Mouse (Mus musculus): ENCODE measurements around the gene Tmco4. TPM values are rescaled to one million over a fixed set of nuclear protein-coding genes. Genes with fewer than 3 reads are reported as not detected.

The Tmco4 gene
- polyA plus RNA-seq, 1 experiment from 2014 or later, result 5.4 TPM

DNA sequence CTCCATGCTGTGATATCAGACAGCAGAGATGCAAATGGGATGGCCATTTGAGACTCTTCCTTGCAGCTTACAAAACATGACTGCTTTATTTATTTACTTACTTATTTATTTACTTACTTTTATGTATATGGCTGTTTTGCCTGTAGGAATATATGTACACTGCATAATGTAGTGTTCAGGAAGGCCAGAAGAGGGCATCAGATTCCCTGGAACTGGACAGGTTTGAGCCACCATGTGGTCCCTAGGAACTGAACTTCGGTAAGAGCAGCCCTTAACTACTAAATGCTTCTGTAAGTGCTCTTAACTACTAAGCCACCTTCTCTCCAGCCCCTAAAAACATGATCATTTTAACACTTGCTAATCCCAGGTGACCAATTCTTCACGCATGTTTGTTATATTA, 105.6 kb downstream of the Tmco4 start:
- peaks cover 72% of the 10 kb centered on the region for H3K27me3 ChIP-seq (replicated peaks)

DNA sequence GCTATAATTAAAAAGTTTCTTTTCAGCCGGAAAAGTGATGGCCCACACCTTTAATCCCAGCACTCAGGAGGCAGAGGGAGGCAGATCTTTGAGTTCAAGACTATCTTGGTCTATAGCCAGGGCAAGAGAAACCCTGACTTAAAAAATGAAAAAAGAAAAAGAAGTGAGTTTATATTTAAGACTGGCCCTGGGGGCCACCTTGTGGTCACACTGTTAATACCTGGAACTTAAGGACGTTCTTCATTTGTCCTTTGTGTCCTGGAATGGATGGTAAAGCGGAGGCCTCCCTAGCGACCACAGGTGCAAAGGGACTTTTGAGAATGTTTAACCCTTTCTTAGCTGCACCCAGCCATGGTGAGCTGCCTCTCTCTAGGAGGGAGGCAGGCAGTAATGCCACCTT, 106.0 kb downstream of the Tmco4 start:
- ATAC-seq (ENCODE audit: insufficient number of reproducible peaks, low FRiP score), result no peak

More for the DNA sequence above, 105.6 kb downstream of the Tmco4 start:
- 46% methylated on average over 2 of the region's 2 CpGs for WGBS
- Histone ChIP-seq H3K9me3 (replicated peaks) (no peaks in the 10 kb centered on the region), H3K4me2 (no peak overlapping the region), H3K36me3 (no peaks in the 10 kb centered on the region), H3K4me1 (replicated peaks) (peaks cover 27% of the 10 kb centered on the region), H3K27ac (ENCODE audit: poor library complexity, severe bottlenecking) (no peak overlapping the region), H3K4me3 (no peak overlapping the region), H3K9ac (no peak overlapping the region)
- no peak for ATAC-seq (ENCODE audit: insufficient number of reproducible peaks, low FRiP score)

DNA sequence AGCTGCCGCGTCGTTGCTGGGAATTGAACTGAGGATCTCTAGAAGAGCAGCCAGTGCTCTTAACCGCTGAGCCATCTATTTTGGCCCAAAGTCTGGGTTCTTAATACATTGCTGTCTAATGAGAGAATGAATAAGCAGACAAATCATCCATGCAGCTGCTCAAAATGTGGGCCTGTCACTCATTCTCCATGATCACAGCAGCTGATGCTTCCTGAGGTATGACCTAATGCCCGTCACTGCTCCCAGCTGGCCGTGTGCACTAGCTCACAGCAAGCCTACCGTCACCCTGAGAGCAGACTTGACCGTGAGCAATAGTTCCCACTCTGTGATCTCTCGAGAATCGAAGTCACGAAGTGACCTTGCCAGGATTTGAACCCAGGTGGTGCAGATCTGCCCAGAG, 106.8 kb downstream of the Tmco4 start:
- Histone ChIP-seq H3K36me3 (no peaks in the 10 kb centered on the region), H3K27ac (ENCODE audit: poor library complexity, severe bottlenecking) (no peak overlapping the region), H3K9me3 (replicated peaks) (no peaks in the 10 kb centered on the region), H3K4me3 (no peak overlapping the region), H3K27me3 (replicated peaks) (peaks cover 69% of the 10 kb centered on the region), H3K4me2 (no peak overlapping the region), H3K4me1 (replicated peaks) (peaks cover 25% of the 10 kb centered on the region), H3K9ac (no peak overlapping the region)
- ATAC-seq (ENCODE audit: insufficient number of reproducible peaks, low FRiP score), result no peak
- 74% methylated on average over 11 of the region's 11 CpGs for WGBS

More for the DNA sequence above, 106.0 kb downstream of the Tmco4 start:
- Histone ChIP-seq H3K9ac (no peak overlapping the region), H3K4me2 (no peak overlapping the region), H3K27me3 (replicated peaks) (peaks cover 72% of the 10 kb centered on the region), H3K36me3 (no peaks in the 10 kb centered on the region), H3K4me1 (replicated peaks) (peaks cover 29% of the 10 kb centered on the region), H3K27ac (ENCODE audit: poor library complexity, severe bottlenecking) (no peak overlapping the region), H3K4me3 (no peak overlapping the region), H3K9me3 (replicated peaks) (no peaks in the 10 kb centered on the region)
- WGBS, result 20% methylated on average over 4 of the region's 4 CpGs

DNA sequence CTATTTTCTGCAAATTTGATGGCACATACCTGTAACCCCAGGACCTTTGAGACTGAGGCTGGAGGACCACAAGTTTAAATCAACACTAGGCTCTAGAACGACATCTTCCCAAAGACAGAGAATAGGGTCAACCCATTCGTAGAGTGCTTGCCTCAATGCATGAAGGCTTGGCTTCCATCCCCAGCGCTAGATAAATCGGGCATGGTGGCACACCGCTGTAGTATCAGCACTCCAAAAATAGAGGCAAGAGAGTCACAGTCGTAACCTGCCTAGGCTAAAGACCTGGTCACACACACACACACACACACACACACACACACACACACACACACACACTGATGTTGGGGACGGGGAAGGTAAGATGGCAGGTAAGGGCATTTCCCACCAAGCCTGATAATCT, 107.6 kb downstream of the Tmco4 start:
- 74% methylated on average over 7 of the region's 7 CpGs for WGBS
- Histone ChIP-seq H3K9ac (no peak overlapping the region), H3K36me3 (no peaks in the 10 kb centered on the region), H3K27me3 (replicated peaks) (peaks cover 69% of the 10 kb centered on the region), H3K9me3 (replicated peaks) (no peaks in the 10 kb centered on the region), H3K27ac (ENCODE audit: poor library complexity, severe bottlenecking) (no peak overlapping the region), H3K4me2 (no peak overlapping the region), H3K4me1 (replicated peaks) (peaks cover 16% of the 10 kb centered on the region), H3K4me3 (no peak overlapping the region)
- ATAC-seq (ENCODE audit: insufficient number of reproducible peaks, low FRiP score), result no peak

DNA sequence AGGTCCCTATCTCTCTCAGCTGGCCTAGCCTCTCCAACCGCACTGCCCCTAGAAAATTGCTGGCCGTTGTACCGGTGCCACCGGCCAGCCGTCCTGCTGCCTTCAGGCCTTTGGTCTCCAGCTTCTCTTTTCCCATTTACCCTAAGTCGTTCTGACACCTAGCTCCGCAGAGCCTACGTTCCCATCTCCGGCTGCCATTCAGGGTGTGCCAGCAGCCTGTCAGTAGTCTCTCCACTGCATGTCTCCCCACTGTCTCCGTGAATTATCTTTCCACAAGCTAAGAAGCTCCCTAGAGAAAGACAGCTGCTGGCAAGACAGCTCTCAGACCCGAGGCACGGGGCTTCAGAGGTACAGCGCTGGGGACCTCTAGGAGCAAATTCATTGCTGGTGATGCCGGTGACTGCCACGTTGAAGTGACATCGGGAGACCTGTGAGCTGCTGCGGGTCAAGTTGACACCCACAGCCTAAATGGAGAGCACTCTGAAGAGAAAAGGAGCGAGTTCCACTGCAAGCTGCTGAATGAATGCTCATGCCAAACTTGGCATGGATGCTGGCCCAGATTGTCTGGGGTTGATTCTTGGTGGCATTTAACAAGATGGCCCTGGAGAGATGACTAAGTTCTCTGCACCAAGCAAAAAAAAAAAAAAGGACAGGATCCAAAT, 108.7 kb downstream of the Tmco4 start:
- 67% methylated on average over 18 of the region's 18 CpGs for WGBS
- Histone ChIP-seq H3K4me2 (no peak overlapping the region), H3K9me3 (replicated peaks) (no peaks in the 10 kb centered on the region), H3K27ac (ENCODE audit: poor library complexity, severe bottlenecking) (no peak overlapping the region), H3K27me3 (replicated peaks) (peaks cover 63% of the 10 kb centered on the region), H3K9ac (no peak overlapping the region), H3K4me3 (no peak overlapping the region), H3K36me3 (no peaks in the 10 kb centered on the region), H3K4me1 (replicated peaks) (peaks cover 10% of the 10 kb centered on the region)
- no peak for ATAC-seq (ENCODE audit: insufficient number of reproducible peaks, low FRiP score)

DNA sequence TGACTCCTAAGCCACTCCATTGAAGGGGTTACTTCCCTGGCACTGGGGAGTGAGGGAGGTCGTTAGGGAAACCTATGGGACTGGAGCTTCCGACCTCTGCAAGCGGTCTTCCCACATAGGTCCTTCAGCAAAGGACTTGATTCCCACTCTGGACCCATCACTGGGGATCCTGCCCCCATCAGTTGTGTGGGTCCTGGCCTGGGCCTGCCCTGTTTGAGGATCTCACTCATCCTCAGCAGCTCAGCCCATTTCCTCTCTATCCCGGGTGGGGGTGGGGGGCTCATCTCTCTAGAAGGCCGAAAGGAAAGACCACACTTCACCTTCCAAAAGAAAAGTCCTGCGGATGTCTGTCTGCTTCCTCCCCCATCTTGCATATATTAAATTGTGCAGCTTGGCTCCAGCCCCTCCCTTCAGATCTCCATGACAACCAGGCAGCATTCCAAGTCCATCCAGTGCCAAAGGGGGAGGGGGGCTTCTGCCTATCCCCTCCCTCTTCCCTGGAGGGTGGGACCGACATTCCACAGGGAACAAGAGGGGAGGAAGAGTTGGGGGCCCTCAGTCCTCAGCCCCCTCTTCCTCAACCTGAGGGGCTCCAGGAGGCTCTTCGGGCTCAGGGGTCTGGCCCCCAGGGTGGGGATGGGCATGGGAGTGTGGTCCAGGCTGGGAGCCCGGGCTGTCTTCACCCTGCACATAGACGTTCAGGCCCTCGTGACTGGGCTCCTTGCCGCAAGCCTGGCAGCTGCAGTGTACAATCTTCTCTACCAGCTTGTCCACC, 110.3 kb downstream of the Tmco4 start:
- Histone ChIP-seq H3K27ac (ENCODE audit: poor library complexity, severe bottlenecking) (no peak overlapping the region), H3K4me3 (no peak overlapping the region), H3K9ac (no peak overlapping the region), H3K27me3 (replicated peaks) (peaks cover 60% of the 10 kb centered on the region), H3K4me1 (replicated peaks) (peaks cover 10% of the 10 kb centered on the region), H3K4me2 (0 out of 2 replicates have a peak overlapping the region, but pooled peaks have one; percentile 9), H3K36me3 (no peaks in the 10 kb centered on the region), H3K9me3 (replicated peaks) (no peaks in the 10 kb centered on the region)
- ATAC-seq (ENCODE audit: insufficient number of reproducible peaks, low FRiP score), result 0 out of 2 replicates have a peak, but pooled peaks have one; percentile 35
- 42% methylated on average over 12 of the region's 12 CpGs for WGBS

DNA sequence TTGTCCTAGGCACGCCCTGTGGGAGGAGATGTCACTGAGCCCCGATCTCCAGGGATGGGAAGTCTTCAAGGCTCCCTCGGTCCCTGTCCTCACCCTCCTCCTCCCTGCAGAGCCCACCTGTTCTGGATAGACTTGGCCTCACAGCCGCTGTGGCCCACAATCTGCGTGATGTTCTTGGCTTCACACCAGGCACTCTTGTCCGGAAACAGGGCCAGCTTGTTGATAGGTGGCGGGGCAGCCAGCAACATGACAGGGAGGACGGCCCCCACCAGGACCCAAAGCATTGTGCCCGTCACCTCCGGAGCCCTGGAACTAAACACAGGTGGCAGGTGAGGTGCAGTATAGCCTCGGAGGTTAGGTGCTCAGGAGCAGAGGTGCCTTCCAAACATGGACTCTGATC, 112.6 kb downstream of the Tmco4 start:
- H3K4me1 ChIP-seq (replicated peaks), result peaks cover 20% of the 10 kb centered on the region
- no peak overlapping the region for H3K4me2 ChIP-seq
- H3K27me3 ChIP-seq (replicated peaks), result peaks cover 75% of the 10 kb centered on the region
- ATAC-seq (ENCODE audit: insufficient number of reproducible peaks, low FRiP score), result no peak
- H3K4me3 ChIP-seq, result no peak overlapping the region
- no peak overlapping the region for H3K9ac ChIP-seq
- WGBS, result 57% methylated on average over 11 of the region's 11 CpGs
- no peaks in the 10 kb centered on the region for H3K36me3 ChIP-seq
- no peaks in the 10 kb centered on the region for H3K9me3 ChIP-seq (replicated peaks)
- H3K27ac ChIP-seq (ENCODE audit: poor library complexity, severe bottlenecking), result no peak overlapping the region

DNA sequence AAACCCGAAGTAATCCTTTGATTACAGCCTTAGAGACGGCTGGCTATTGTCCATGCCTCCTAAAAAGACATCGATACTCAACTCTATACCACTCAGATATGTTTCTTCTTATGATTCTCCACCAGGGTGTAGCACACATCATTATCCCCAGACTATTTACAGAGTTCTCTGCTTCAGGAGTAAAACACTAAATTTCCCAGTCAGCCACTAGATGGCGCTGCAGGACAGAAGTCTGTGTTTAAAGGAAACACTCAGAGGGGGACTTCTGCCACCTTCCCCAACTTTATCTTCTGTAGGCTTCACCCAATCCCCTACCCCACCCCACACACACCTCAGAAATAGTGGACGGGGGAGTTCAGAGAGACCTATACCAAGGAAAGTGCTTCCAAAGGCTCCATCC, 113.3 kb downstream of the Tmco4 start:
- H3K9me3 ChIP-seq (replicated peaks), result no peaks in the 10 kb centered on the region
- H3K27ac ChIP-seq (ENCODE audit: poor library complexity, severe bottlenecking), result no peak overlapping the region
- peaks cover 81% of the 10 kb centered on the region for H3K27me3 ChIP-seq (replicated peaks)
- no peak overlapping the region for H3K9ac ChIP-seq
- H3K4me1 ChIP-seq (replicated peaks), result peaks cover 20% of the 10 kb centered on the region
- H3K4me2 ChIP-seq, result no peak overlapping the region
- no peak overlapping the region for H3K4me3 ChIP-seq
- ATAC-seq (ENCODE audit: insufficient number of reproducible peaks, low FRiP score), result no peak
- 16% methylated on average over 5 of the region's 5 CpGs for WGBS
- H3K36me3 ChIP-seq, result no peaks in the 10 kb centered on the region

DNA sequence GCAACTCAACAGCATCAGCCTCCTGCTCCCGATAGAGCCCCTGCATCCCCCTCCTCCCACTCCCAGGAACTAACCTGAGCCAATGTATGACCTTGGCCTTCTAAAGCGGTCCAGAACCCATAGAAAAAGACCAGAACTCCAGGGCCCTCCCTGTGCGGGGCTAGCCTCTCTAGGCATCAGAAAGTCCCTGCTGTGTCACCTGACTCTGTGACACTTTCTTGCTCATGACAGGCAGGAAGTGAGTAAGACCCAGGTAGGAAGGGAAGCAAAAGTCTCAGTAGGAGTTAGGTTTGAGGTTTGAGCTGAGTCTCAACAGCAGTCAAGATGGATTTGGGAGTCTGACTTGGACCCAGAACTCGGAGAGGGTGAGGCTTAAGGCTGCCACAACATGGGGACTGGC, 114.3 kb downstream of the Tmco4 start:
- 58% methylated on average over 4 of the region's 4 CpGs for WGBS
- ATAC-seq (ENCODE audit: insufficient number of reproducible peaks, low FRiP score), result no peak
- no peak overlapping the region for H3K27ac ChIP-seq (ENCODE audit: poor library complexity, severe bottlenecking)

DNA sequence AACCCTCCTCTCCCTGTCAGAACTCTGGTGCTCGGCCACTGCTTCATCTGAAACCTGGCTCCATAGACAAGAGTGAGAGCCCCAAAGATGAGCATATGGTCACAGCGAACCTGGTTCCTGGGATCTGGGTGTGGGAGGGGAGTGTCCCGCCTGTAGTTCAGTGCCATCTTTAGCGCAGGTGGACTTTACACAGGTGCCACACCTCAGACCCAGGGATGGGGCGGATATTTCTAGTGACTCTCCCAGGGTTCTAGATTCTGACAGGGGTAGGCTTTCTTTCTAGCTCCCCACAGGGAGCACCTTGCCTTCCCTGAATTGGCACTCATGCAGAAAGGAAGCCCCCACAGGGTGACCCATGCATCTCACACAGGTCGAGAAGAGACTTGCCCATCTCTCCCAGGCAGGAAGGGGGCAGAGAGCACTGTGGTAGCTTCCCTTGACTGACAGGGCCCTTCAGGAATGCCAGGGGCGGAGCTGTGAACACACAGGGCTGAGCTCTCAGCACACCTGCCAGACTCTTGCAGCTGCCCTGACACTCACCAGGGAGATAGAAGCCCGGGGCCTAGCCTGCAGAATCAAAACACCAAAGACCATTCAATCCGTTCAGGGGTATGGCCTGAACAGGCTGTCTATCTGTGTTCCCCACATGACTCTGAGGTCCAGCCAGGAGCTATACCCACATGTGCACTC, 116.4 kb downstream of the Tmco4 start:
- H3K36me3 ChIP-seq, result no peaks in the 10 kb centered on the region
- ATAC-seq (ENCODE audit: insufficient number of reproducible peaks, low FRiP score), result no peak
- 41% methylated on average over 9 of the region's 9 CpGs for WGBS
- H3K27ac ChIP-seq (ENCODE audit: poor library complexity, severe bottlenecking), result no peak overlapping the region
- H3K27me3 ChIP-seq (replicated peaks), result peaks cover 84% of the 10 kb centered on the region
- H3K4me1 ChIP-seq (replicated peaks), result peaks cover 26% of the 10 kb centered on the region
- no peak overlapping the region for H3K4me2 ChIP-seq
- no peak overlapping the region for H3K4me3 ChIP-seq
- H3K9ac ChIP-seq, result no peak overlapping the region
- H3K9me3 ChIP-seq (replicated peaks), result no peaks in the 10 kb centered on the region

More for the DNA sequence above, 114.3 kb downstream of the Tmco4 start:
- Histone ChIP-seq H3K27me3 (replicated peaks) (peaks cover 82% of the 10 kb centered on the region), H3K9me3 (replicated peaks) (no peaks in the 10 kb centered on the region), H3K4me2 (no peak overlapping the region), H3K36me3 (no peaks in the 10 kb centered on the region), H3K4me1 (replicated peaks) (peaks cover 28% of the 10 kb centered on the region), H3K9ac (no peak overlapping the region), H3K4me3 (no peak overlapping the region)

DNA sequence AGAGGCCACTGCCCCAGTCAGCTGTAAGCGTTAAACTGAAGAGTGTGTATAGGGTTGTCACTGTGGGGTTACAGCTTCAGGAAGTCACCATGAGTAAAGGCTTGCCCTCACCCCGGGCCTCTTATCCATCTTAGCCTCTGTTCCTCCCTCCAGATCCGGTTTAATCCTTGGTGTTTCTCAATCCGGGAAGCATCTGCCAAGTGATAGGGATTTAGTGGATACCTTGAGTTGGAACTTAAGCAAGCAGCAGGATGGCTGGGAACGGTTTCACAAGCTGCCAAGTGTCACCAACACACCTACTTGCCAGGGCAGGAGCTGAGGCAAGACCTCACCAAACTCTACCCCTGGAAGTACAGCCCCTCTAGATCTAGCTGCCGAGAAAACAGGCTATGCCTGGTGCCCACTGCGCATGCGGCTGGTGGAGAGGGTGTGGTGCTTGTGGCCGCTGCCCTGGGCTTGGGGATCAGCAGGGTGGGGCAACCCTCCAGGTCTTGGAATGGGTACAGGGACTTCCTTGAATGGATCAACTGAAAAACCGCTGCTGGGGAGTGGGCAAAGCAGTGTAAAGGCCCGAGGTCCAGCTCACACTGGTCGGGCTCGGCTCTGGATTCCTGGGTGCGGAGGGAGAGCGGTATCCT, 117.7 kb downstream of the Tmco4 start:
- ATAC-seq (ENCODE audit: insufficient number of reproducible peaks, low FRiP score), result no peak
- Histone ChIP-seq H3K4me2 (no peak overlapping the region), H3K36me3 (no peaks in the 10 kb centered on the region), H3K27ac (ENCODE audit: poor library complexity, severe bottlenecking) (no peak overlapping the region), H3K4me3 (no peak overlapping the region), H3K9ac (no peak overlapping the region), H3K9me3 (replicated peaks) (0 out of 2 replicates have a peak, but pooled peaks cover 5% of the 10 kb centered on the region), H3K4me1 (replicated peaks) (peaks cover 26% of the 10 kb centered on the region), H3K27me3 (replicated peaks) (peaks cover 76% of the 10 kb centered on the region)
- WGBS, result 59% methylated on average over 15 of the region's 15 CpGs

Measured in heart, embryonic 12.5 days (tissue).